Mouse (Mus musculus) cerebellum, adult 2 months (tissue): ENCODE data around the gene Miga2. TPM values are rescaled to one million over a fixed set of nuclear protein-coding genes. Genes with fewer than 3 reads are reported as not detected.

Experiments used
- DNase-seq, 2 experiments: peaks; one replicate each; pipeline ENCODE4 v3.0.0; 2021
- H3K27ac ChIP-seq: fragments of 200-500 bp; 2 replicates; pipeline ENCODE4 v1.5.1; 2012; ENCODE audit warnings: low read length, control low read depth, inconsistent platforms; ENCODE audit not compliant: insufficient read depth
- H3K27me3 ChIP-seq: fragments of 200-500 bp; 2 replicates; pipeline ENCODE4 v1.6.1; 2012; ENCODE audit warnings: inconsistent platforms, mild to moderate bottlenecking, low read length, moderate library complexity; ENCODE audit not compliant: control insufficient read depth, insufficient read depth
- H3K4me1 ChIP-seq: fragments of 200-500 bp; 2 replicates; pipeline ENCODE4 v1.6.1; 2011; ENCODE audit warnings: low read length; ENCODE audit not compliant: control insufficient read depth, insufficient read depth
- H3K4me3 ChIP-seq: fragments of 200-500 bp; replicated peaks from 2 replicates; pipeline ENCODE3; 2011; ENCODE audit warnings: mild to moderate bottlenecking, low read depth, low read length, control low read depth; ENCODE audit not compliant: insufficient read depth
- CTCF ChIP-seq: fragments of 200-500 bp; IDR thresholded peaks from 2 replicates; pipeline ENCODE4 v1.5.1; 2011; ENCODE audit warnings: low read depth, mild to moderate bottlenecking, control low read depth, low read length, moderate library complexity, borderline replicate concordance; ENCODE audit not compliant: insufficient read depth
- POLR2A ChIP-seq: fragments of 200-500 bp; IDR thresholded peaks from 2 replicates; pipeline ENCODE4 v1.6.1; 2011; ENCODE audit warnings: low read length, control low read depth, borderline replicate concordance; ENCODE audit not compliant: insufficient read depth
- WGBS: fragments of 180-500 bp; shearing (Covaris S2); methylation state at CpG from one replicate; pipeline ENCODE4 v1.1.7; 2018; 5-methylcytosine and 5-hydroxymethylcytosine counted together
- polyA plus RNA-seq: library from polyadenylated mRNA; depleted of rRNA; stranded (reverse); fragments of >200 nt; gene quantifications from 2 replicates; pipeline ENCODE4 v1.2.3, GENCODE M21; 2012

The Miga2 gene
- polyA plus RNA-seq, 1 experiment = 108 TPM

GRCm38 (mm10) chr2:30360626-30361025 lies 3.4 kb upstream of the Miga2 start:
- Histone ChIP-seq H3K4me1 (peaks cover 30% of the 10 kb centered on the region), H3K27ac (no peak overlapping the region), H3K4me3 (no peak overlapping the region), H3K27me3 (no peaks in the 10 kb centered on the region)
- 66% methylated on average over 10 of the region's 10 CpGs for WGBS
- TF ChIP-seq CTCF (no peak), POLR2A (no peak)
- DNase-seq = no peak

GRCm38 (mm10) chr2:30362865-30363264 lies 1.2 kb upstream of the Miga2 start:
- Histone ChIP-seq H3K27me3 (no peaks in the 10 kb centered on the region), H3K4me1 (peaks cover 18% of the 10 kb centered on the region), H3K27ac (no peak overlapping the region), H3K4me3 (no peak overlapping the region)
- DNase-seq = no peak
- 73% methylated on average over 5 of the region's 5 CpGs for WGBS
- TF ChIP-seq CTCF = no peak
- no peak for TF ChIP-seq POLR2A

DNA sequence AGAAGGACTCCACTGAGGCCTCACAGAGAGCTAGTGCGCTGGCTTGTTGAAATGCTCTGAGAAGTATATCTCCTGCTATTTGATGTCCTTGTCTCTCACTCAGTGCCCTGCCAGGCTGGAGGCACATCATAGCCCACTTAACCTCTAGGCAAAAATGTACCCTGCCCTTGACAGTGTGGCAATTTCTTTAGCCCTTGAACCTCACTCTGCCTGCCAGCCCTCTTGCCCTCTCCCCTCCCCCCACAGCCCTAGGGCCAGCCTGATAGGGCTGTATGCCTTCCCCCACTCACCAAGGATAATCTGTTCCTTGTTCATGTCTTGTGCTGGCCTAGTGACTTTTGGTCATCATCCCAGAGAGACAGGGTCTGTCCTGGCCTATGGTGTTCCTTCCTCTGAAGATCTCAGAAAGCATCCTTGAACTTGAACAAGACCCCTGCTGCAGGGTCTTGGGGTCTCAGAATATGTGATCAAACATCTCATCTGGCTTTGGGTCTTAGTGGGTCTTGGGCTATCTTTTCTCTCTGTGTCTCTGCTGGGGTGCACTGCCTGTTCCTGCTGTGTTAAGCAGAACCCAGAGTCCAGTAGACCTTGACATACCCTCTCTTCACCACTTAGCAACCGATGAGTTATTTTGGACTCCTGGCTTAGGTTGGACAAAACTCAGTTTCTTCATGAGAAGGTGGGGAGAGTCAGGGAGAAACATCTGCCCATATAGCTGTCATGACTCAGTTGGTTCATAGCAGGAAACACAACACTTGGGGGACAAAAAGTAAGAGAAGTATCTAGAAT lies 1.4 kb downstream of the Miga2 start:
- Histone ChIP-seq H3K27me3 (no peaks in the 10 kb centered on the region), H3K4me1 (peaks cover 16% of the 10 kb centered on the region), H3K4me3 (peak overlapping the region; percentile 78), H3K27ac (no peak overlapping the region)
- DNase-seq = no peak
- 69% methylated on average over 2 of the region's 2 CpGs for WGBS
- TF ChIP-seq CTCF (no peak), POLR2A (no peak)

DNA sequence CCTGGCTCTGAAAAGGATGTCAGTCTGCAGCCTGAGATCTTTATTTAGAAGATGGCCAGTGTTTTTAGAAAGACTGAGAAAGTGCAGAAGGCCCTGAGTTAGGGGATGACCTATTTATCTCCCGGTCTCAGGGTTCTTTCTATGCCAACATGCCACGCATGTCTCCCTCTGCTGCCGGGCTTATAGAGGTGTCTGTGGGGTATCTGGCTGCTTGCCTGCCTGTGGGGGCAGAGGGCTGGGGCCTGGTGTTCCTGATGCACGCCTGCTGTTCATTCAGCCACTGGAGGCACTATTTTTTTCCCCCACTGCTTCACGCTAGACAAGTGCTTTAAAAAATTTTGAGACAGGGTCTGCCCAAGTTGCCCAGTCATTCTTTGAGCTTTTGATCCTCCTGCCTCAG lies 2.2 kb downstream of the Miga2 start:
- DNase-seq = no peak
- H3K4me1 ChIP-seq = peaks cover 16% of the 10 kb centered on the region
- TF ChIP-seq POLR2A (no peak), CTCF (no peak)
- 6% methylated on average over 5 of the region's 5 CpGs for WGBS
- no peaks in the 10 kb centered on the region for H3K27me3 ChIP-seq
- no peak overlapping the region; the same call in 1 of the 2 replicates for H3K27ac ChIP-seq
- H3K4me3 ChIP-seq = no peak overlapping the region

- no peak for DNase-seq
- Histone ChIP-seq H3K27me3 (no peaks in the 10 kb centered on the region), H3K4me1 (peaks cover 3% of the 10 kb centered on the region), H3K27ac (no peak overlapping the region), H3K4me3 (no peak overlapping the region)
- WGBS = 97% methylated on average over 8 of the region's 8 CpGs
- TF ChIP-seq CTCF = no peak
- no peak for TF ChIP-seq POLR2A
These were observed 7.5 kb downstream of the Miga2 start for GRCm38 (mm10) chr2:30371544-30371943.

DNA sequence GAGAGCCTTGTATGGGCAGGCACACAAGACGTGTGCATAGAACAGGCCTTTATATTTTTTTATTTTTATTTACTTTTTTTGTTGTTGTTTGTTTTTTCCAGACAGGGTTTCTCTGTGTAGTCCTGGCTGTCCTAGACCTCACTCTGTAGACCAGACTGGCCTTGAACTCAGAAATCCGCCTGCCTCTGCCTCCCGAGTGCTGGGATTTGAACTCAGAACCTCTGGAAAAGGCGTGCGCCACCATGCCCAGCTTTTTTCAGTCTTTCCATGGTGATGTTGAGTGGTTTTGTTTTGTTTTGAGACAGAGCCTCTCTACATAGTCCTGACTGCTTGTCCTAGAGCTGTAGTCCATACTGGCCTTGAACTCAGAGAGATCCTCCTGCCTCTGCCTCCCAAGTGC lies 8.7 kb downstream of the Miga2 start:
- no peak for DNase-seq
- WGBS = 97% methylated on average over 5 of the region's 5 CpGs
- Histone ChIP-seq H3K27me3 (no peaks in the 10 kb centered on the region), H3K27ac (no peak overlapping the region), H3K4me3 (no peak overlapping the region), H3K4me1 (no peaks in the 10 kb centered on the region)
- TF ChIP-seq POLR2A (no peak), CTCF (no peak)

DNA sequence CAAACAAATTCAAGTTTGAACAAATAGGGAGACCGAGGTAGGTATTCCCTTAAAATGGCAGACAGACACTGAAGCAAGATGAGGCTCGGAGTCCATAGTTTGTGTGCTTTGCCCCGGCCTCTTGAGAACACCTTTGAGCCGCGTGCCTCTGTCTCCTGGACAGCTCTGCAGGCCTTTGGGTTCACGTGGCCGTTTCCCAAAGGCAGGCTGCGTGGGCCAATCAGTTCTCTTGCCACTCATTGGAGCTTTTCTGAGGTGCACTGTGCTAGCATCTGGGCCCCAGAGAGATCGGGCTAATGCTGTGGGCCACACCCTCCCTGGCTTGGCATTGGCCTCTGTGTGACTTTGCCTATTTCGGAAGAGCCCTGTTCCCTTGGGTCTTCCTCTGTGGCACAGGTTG lies 11.9 kb downstream of the Miga2 start:
- TF ChIP-seq CTCF = no peak
- TF ChIP-seq POLR2A = no peak
- Histone ChIP-seq H3K27me3 (no peaks in the 10 kb centered on the region), H3K4me1 (no peaks in the 10 kb centered on the region), H3K4me3 (no peak overlapping the region), H3K27ac (no peak overlapping the region)
- 90% methylated on average over 10 of the region's 10 CpGs for WGBS
- no peak for DNase-seq

- TF ChIP-seq POLR2A (no peak), CTCF (no peak)
- no peaks in the 10 kb centered on the region for H3K27me3 ChIP-seq
- no peak overlapping the region for H3K27ac ChIP-seq
- 63% methylated on average over 5 of the region's 5 CpGs for WGBS
- H3K4me1 ChIP-seq = no peaks in the 10 kb centered on the region
- no peak for DNase-seq
- H3K4me3 ChIP-seq = no peak overlapping the region
These were observed 13.7 kb downstream of the Miga2 start for GRCm38 (mm10) chr2:30377721-30378120.

DNA sequence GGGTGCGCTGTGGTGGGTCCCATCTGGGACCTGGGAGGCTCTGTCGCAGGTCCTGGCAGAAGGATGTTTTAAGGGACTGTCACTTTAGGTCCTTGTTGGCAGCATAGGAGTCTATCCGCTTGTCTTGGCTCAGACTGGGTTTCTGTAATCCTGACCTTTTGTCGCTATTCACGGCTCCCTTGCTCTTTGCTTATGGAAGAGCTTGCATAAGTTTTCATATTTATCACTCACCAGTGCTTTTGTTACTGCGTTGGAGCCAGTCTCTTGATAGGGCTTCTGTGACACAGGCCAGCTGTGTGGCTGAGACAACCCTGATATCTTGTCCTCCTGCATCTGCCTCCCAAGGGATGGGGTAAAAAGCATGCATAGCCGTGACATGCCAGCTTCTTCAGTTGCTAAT lies 15.3 kb downstream of the Miga2 start:
- Histone ChIP-seq H3K4me3 (no peak overlapping the region), H3K4me1 (no peaks in the 10 kb centered on the region), H3K27ac (no peak overlapping the region), H3K27me3 (no peaks in the 10 kb centered on the region)
- 74% methylated on average over 7 of the region's 7 CpGs for WGBS
- DNase-seq = no peak
- TF ChIP-seq POLR2A = no peak
